Mouse (Mus musculus): ENCODE data around the gene Brox. TPM values are rescaled to one million over a fixed set of nuclear protein-coding genes. Genes with fewer than 3 reads are reported as not detected.

The Brox gene
- polyA plus RNA-seq, 1 experiment from 2014 or later, result 60.9 TPM

- DNase-seq (ENCODE audit: low spot score), result no peak
These were observed 32.7 kb downstream of the Brox start for GRCm38 (mm10) chr1:183264145-183265008.

GRCm38 (mm10) chr1:183252574-183252973 lies 44.5 kb downstream of the Brox start:
- H3K36me3 ChIP-seq (ENCODE audit: control insufficient read depth, insufficient read depth, low read length), result no peaks in the 10 kb centered on the region
- DNase-seq (ENCODE audit: low spot score), result no peak
- H3K27ac ChIP-seq (ENCODE audit: low read depth, low read length), result no peak overlapping the region
- no peak overlapping the region for H3K4me3 ChIP-seq (ENCODE audit: low read depth, low read length)
- 68% methylated on average over 10 of the region's 10 CpGs for WGBS
- H3K4me2 ChIP-seq (ENCODE audit: low read depth, low read length, severe bottlenecking), result no peak overlapping the region
- H3K9me3 ChIP-seq (ENCODE audit: control insufficient read depth, low read length), result no peaks in the 10 kb centered on the region
- H3K9ac ChIP-seq (ENCODE audit: low read length), result no peak overlapping the region
- H3K27me3 ChIP-seq (ENCODE audit: control insufficient read depth, insufficient read depth, low read length), result no peaks in the 10 kb centered on the region
- H3K4me1 ChIP-seq (replicated peaks; ENCODE audit: control insufficient read depth, insufficient read depth, low read length), result no peaks in the 10 kb centered on the region
- ATAC-seq (replicated peaks; ENCODE audit: low FRiP score), result no peak

More at GRCm38 (mm10) chr1:183264145-183265008, 32.7 kb downstream of the Brox start:
- no peak overlapping the region for H3K4me2 ChIP-seq (ENCODE audit: low read depth, low read length, severe bottlenecking)
- H3K27me3 ChIP-seq (ENCODE audit: control insufficient read depth, insufficient read depth, low read length), result no peaks in the 10 kb centered on the region
- WGBS, result 80% methylated on average over 13 of the region's 13 CpGs
- H3K36me3 ChIP-seq (ENCODE audit: control insufficient read depth, insufficient read depth, low read length), result no peaks in the 10 kb centered on the region
- H3K4me1 ChIP-seq (replicated peaks; ENCODE audit: control insufficient read depth, insufficient read depth, low read length), result no peaks in the 10 kb centered on the region
- no peak overlapping the region for H3K9ac ChIP-seq (ENCODE audit: low read length)
- no peak overlapping the region for H3K27ac ChIP-seq (ENCODE audit: low read depth, low read length)
- no peak for ATAC-seq (replicated peaks; ENCODE audit: low FRiP score)
- no peaks in the 10 kb centered on the region for H3K9me3 ChIP-seq (ENCODE audit: control insufficient read depth, low read length)
- no peak overlapping the region for H3K4me3 ChIP-seq (ENCODE audit: low read depth, low read length)

GRCm38 (mm10) chr1:183251818-183252217 lies 45.3 kb downstream of the Brox start:
- H3K27ac ChIP-seq (ENCODE audit: low read depth, low read length), result no peak overlapping the region
- WGBS, result 84% methylated on average over 2 of the region's 2 CpGs
- no peak for ATAC-seq (replicated peaks; ENCODE audit: low FRiP score)

GRCm38 (mm10) chr1:183250612-183251011 lies 46.5 kb downstream of the Brox start:
- H3K9ac ChIP-seq (ENCODE audit: low read length), result no peak overlapping the region
- H3K4me3 ChIP-seq (ENCODE audit: low read depth, low read length), result no peak overlapping the region
- no peak overlapping the region for H3K27ac ChIP-seq (ENCODE audit: low read depth, low read length)
- no peaks in the 10 kb centered on the region for H3K27me3 ChIP-seq (ENCODE audit: control insufficient read depth, insufficient read depth, low read length)
- ATAC-seq (replicated peaks; ENCODE audit: low FRiP score), result no peak
- no peaks in the 10 kb centered on the region for H3K36me3 ChIP-seq (ENCODE audit: control insufficient read depth, insufficient read depth, low read length)
- no peak overlapping the region for H3K4me2 ChIP-seq (ENCODE audit: low read depth, low read length, severe bottlenecking)
- H3K4me1 ChIP-seq (replicated peaks; ENCODE audit: control insufficient read depth, insufficient read depth, low read length), result no peaks in the 10 kb centered on the region
- WGBS, result 64% methylated on average over 4 of the region's 4 CpGs
- no peak for DNase-seq (ENCODE audit: low spot score)
- no peaks in the 10 kb centered on the region for H3K9me3 ChIP-seq (ENCODE audit: control insufficient read depth, low read length)

More at GRCm38 (mm10) chr1:183251818-183252217, 45.3 kb downstream of the Brox start:
- H3K9me3 ChIP-seq (ENCODE audit: control insufficient read depth, low read length), result no peaks in the 10 kb centered on the region
- H3K9ac ChIP-seq (ENCODE audit: low read length), result no peak overlapping the region
- H3K4me1 ChIP-seq (replicated peaks; ENCODE audit: control insufficient read depth, insufficient read depth, low read length), result no peaks in the 10 kb centered on the region
- no peaks in the 10 kb centered on the region for H3K27me3 ChIP-seq (ENCODE audit: control insufficient read depth, insufficient read depth, low read length)
- H3K4me3 ChIP-seq (ENCODE audit: low read depth, low read length), result no peak overlapping the region
- no peak for DNase-seq (ENCODE audit: low spot score)
- no peaks in the 10 kb centered on the region for H3K36me3 ChIP-seq (ENCODE audit: control insufficient read depth, insufficient read depth, low read length)
- H3K4me2 ChIP-seq (ENCODE audit: low read depth, low read length, severe bottlenecking), result no peak overlapping the region

- Histone ChIP-seq H3K4me1 (replicated peaks; ENCODE audit: control insufficient read depth, insufficient read depth, low read length) (no peaks in the 10 kb centered on the region), H3K27ac (ENCODE audit: low read depth, low read length) (no peak overlapping the region), H3K27me3 (ENCODE audit: control insufficient read depth, insufficient read depth, low read length) (no peaks in the 10 kb centered on the region), H3K36me3 (ENCODE audit: control insufficient read depth, insufficient read depth, low read length) (no peaks in the 10 kb centered on the region), H3K4me2 (ENCODE audit: low read depth, low read length, severe bottlenecking) (no peak overlapping the region), H3K9me3 (ENCODE audit: control insufficient read depth, low read length) (no peaks in the 10 kb centered on the region), H3K9ac (ENCODE audit: low read length) (no peak overlapping the region), H3K4me3 (ENCODE audit: low read depth, low read length) (no peak overlapping the region)
- no peak for ATAC-seq (replicated peaks; ENCODE audit: low FRiP score)
- DNase-seq (ENCODE audit: low spot score), result no peak
- WGBS, result 52% methylated on average over 1 of the region's 1 CpGs
These were observed 48.9 kb downstream of the Brox start for GRCm38 (mm10) chr1:183248144-183248543.

DNA sequence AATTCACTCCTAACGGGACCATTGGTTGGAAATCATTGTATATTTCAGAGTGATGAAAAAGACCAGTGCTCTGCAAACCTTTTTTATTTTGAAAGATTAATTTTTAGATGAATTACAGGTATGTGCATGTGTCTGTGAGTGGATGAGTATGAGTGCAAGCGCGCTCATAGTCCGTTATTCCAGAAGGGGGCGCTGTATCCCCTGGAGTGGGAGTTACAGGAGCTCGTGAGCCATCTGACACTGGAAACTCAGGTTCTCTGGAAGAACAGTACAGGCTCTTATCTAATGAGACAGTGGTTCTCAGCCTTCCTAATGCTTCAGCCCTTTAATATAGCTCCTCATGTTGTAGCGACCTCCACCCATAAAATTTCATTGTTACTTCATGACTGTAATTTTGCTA lies 53.8 kb downstream of the Brox start:
- DNase-seq (ENCODE audit: low spot score), result no peak
- no peak overlapping the region for H3K9ac ChIP-seq (ENCODE audit: low read length)
- no peak overlapping the region for H3K4me2 ChIP-seq (ENCODE audit: low read depth, low read length, severe bottlenecking)
- no peaks in the 10 kb centered on the region for H3K9me3 ChIP-seq (ENCODE audit: control insufficient read depth, low read length)
- WGBS, result 73% methylated on average over 7 of the region's 7 CpGs
- no peaks in the 10 kb centered on the region for H3K36me3 ChIP-seq (ENCODE audit: control insufficient read depth, insufficient read depth, low read length)
- H3K27ac ChIP-seq (ENCODE audit: low read depth, low read length), result no peak overlapping the region
- H3K4me3 ChIP-seq (ENCODE audit: low read depth, low read length), result no peak overlapping the region
- no peaks in the 10 kb centered on the region for H3K4me1 ChIP-seq (replicated peaks; ENCODE audit: control insufficient read depth, insufficient read depth, low read length)
- no peak for ATAC-seq (replicated peaks; ENCODE audit: low FRiP score)
- no peaks in the 10 kb centered on the region for H3K27me3 ChIP-seq (ENCODE audit: control insufficient read depth, insufficient read depth, low read length)

GRCm38 (mm10) chr1:183237901-183238300 lies 59.2 kb downstream of the Brox start:
- WGBS, result 39% methylated on average over 2 of the region's 2 CpGs
- Histone ChIP-seq H3K4me3 (ENCODE audit: low read depth, low read length) (no peak overlapping the region), H3K4me2 (ENCODE audit: low read depth, low read length, severe bottlenecking) (no peak overlapping the region), H3K36me3 (ENCODE audit: control insufficient read depth, insufficient read depth, low read length) (no peaks in the 10 kb centered on the region), H3K4me1 (replicated peaks; ENCODE audit: control insufficient read depth, insufficient read depth, low read length) (no peaks in the 10 kb centered on the region), H3K27me3 (ENCODE audit: control insufficient read depth, insufficient read depth, low read length) (no peaks in the 10 kb centered on the region), H3K9ac (ENCODE audit: low read length) (no peak overlapping the region), H3K9me3 (ENCODE audit: control insufficient read depth, low read length) (no peaks in the 10 kb centered on the region), H3K27ac (ENCODE audit: low read depth, low read length) (no peak overlapping the region)
- DNase-seq (ENCODE audit: low spot score) (no peak), ATAC-seq (replicated peaks; ENCODE audit: low FRiP score) (no peak)

GRCm38 (mm10) chr1:183236460-183236859 lies 60.6 kb downstream of the Brox start:
- no peaks in the 10 kb centered on the region for H3K9me3 ChIP-seq (ENCODE audit: control insufficient read depth, low read length)
- no peak overlapping the region for H3K9ac ChIP-seq (ENCODE audit: low read length)
- 83% methylated on average over 5 of the region's 5 CpGs for WGBS
- no peak for ATAC-seq (replicated peaks; ENCODE audit: low FRiP score)
- no peak for DNase-seq (ENCODE audit: low spot score)
- no peaks in the 10 kb centered on the region for H3K4me1 ChIP-seq (replicated peaks; ENCODE audit: control insufficient read depth, insufficient read depth, low read length)
- no peaks in the 10 kb centered on the region for H3K27me3 ChIP-seq (ENCODE audit: control insufficient read depth, insufficient read depth, low read length)
- no peak overlapping the region for H3K4me3 ChIP-seq (ENCODE audit: low read depth, low read length)
- no peaks in the 10 kb centered on the region for H3K36me3 ChIP-seq (ENCODE audit: control insufficient read depth, insufficient read depth, low read length)
- H3K4me2 ChIP-seq (ENCODE audit: low read depth, low read length, severe bottlenecking), result no peak overlapping the region
- H3K27ac ChIP-seq (ENCODE audit: low read depth, low read length), result no peak overlapping the region

GRCm38 (mm10) chr1:183233679-183234174 lies 63.3 kb downstream of the Brox start:
- ATAC-seq (replicated peaks; ENCODE audit: low FRiP score) (no peak), DNase-seq (ENCODE audit: low spot score) (no peak)
- H3K36me3 ChIP-seq (ENCODE audit: control insufficient read depth, insufficient read depth, low read length), result no peaks in the 10 kb centered on the region
- H3K9me3 ChIP-seq (ENCODE audit: control insufficient read depth, low read length), result no peaks in the 10 kb centered on the region
- no peaks in the 10 kb centered on the region for H3K27me3 ChIP-seq (ENCODE audit: control insufficient read depth, insufficient read depth, low read length)
- H3K9ac ChIP-seq (ENCODE audit: low read length), result no peak overlapping the region
- H3K4me1 ChIP-seq (replicated peaks; ENCODE audit: control insufficient read depth, insufficient read depth, low read length), result no peaks in the 10 kb centered on the region
- no peak overlapping the region for H3K4me2 ChIP-seq (ENCODE audit: low read depth, low read length, severe bottlenecking)
- no peak overlapping the region for H3K27ac ChIP-seq (ENCODE audit: low read depth, low read length)
- H3K4me3 ChIP-seq (ENCODE audit: low read depth, low read length), result no peak overlapping the region
- 82% methylated on average over 11 of the region's 11 CpGs for WGBS

Measured in forebrain, embryonic 11.5 days (tissue).